Mouse (Mus musculus) heart, adult 2 months (tissue): ENCODE data around the gene Plce1.

Experiments
- CTCF ChIP-seq: fragments of 200-600 bp; IDR thresholded peaks from 2 replicates; pipeline ENCODE4 v1.8.1; 2022; ENCODE audit warnings: antibody characterized with exemption, mild to moderate bottlenecking, moderate library complexity
- POLR2A ChIP-seq: fragments of 200-500 bp; IDR thresholded peaks from 2 replicates; pipeline ENCODE4 v1.6.1; 2011; ENCODE audit warnings: mild to moderate bottlenecking, low read depth, low read length, control low read depth; ENCODE audit not compliant: insufficient read depth

DNA sequence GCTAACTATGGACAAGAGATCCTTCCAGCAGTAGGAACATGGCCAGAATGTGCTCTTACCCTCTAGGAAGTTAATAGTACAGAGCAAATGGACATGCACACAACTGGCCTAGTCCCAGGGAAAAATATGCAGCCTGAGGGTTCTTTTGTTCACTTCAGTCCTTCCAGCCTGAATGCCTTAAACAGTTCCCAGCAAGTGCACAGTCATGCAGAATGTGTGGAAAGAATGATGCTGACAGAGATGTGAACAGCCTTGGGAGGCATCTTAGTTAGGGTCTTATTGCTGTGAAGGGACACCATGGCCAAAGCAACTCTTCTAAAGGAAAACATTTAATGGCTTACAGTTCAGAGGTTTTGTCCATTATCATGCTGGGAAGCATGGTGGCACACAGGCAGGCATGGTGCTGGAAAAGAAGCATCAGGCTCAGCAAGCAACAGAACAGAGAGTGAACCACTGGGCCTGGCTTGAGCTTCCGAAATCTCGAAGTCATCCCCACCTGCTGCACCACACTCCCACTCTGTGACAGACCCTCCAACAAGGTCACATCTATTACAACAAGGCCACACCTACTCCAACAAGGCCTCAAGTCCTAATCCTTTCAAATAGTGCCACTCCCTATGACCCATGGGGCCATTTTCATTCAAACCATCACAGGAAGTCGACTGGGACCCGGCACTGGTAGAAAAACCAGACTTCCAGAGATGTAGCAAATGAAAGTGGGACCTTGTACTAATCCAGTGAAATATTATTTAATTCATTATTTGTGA lies 208.0 kb downstream of the Plce1 start:
- TF ChIP-seq CTCF (no peak), POLR2A (no peak)
